Mouse (Mus musculus): Measurements from ENCODE around the gene Krtap5-2.
"Not testable (repeated sequence)": the region's sequence is repeated elsewhere in the genome, so short reads cannot be mapped to it uniquely, and the experiment has no call there.

The Krtap5-2 gene

DNA sequence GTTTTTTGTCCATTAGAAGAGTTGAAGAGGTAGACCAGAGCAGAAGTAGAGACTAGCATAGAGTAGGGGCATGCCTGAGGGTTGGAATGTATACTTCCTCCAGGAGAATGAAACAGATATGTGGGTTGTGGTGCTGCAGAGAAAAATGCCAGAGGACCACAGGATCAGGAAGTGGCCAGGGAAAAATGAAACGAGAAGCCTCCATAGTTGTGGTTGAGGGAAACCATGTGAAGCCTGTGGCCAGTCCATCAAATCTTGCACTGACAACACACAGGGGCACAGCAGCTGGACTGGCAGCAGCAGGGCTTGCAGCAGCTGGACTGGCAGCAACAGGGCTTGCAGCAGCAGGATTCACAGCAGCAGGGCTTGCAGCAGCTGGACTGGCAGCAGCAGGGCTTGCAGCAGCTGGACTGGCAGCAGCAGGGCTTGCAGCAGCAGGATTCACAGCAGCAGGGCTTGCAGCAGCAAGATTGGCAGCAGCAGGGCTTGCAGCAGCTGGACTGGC, 32.2 kb downstream of the Krtap5-2 start:
- not testable (repeated sequence) for ATAC-seq (ENCODE audit: insufficient number of reproducible peaks, low FRiP score, low TSS enrichment)

DNA sequence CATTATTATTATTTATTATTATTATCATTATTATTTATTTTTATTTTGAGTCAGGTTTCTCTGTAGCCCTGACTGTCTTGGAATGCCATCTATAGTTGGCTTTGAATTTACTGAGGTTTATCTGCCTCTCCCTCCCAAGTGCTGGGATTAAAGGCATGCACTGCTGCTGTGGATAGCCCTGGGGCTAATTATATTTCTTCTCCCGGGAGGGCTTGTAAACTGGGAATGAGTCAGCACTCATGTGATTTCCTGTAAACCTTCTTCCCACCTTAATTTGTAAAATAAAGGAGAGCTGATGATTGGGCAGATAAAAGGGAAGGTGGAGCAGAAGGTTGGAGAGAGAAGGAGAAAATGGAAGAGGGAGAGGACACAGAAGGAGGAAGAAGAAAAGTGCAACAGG, 35.1 kb downstream of the Krtap5-2 start:
- no peak for ATAC-seq (ENCODE audit: insufficient number of reproducible peaks, low FRiP score, low TSS enrichment)

DNA sequence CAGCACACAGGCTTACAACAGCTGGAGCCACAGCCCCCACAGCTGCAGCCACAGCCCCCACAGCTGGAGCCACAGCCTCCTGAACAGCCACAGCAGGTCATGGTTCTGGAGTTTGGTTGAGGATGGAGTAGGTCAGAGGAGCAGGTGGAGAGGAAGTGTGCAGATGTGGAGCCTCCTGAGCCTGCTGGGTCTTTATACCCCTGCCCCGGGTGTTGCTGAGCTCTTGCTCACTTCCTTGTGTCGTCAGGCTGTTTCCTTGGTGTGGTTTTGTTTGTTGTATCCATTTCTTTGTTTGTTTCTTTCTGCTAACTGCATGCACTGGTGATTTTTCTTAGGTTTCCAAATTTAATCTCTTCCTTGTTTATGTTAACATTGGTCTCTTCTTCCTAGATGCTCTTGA, 39.9 kb downstream of the Krtap5-2 start, which contains the start of gene Gm39115:
Gene Gm39115, minus strand, starts transcription at position 101 of the 400 bp plus-strand sequence.
- not testable (repeated sequence) for ATAC-seq (ENCODE audit: insufficient number of reproducible peaks, low FRiP score, low TSS enrichment)

DNA sequence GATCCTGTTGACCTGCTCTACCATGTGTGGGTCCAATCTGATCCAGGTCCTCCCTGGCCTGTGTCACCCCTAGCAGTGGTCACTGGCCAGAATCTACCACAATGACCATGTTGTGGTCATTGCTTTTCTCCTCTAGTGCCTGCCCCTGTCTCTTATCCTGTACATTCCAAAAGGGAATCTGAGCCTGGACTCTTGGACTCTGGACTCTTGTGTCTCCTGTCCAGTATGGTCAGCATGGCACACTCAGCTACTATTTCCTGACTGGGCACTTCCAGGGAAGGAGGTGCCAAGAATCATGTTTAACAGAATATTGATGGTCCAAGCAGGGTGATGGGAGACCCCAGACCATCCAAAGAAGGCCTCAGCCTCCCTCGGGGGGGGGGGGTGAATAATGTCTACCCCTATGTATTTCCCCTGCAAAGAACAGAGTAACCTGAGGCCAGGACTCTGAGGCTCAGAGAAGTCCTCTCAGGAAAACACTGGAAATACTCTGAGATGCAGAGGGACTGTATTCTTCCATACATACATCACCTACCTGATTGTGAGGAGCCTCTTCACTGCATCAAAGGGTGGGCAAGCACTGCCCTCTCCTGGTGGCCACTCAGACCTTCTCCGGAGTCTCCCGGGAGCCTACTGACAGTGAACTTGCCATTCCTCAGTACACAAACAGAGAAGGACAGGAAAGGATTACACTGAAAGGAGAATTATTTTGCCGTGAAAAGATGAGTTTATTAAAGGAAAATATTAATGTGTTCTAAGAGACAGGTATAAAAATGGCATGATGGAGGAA, 41.4 kb downstream of the Krtap5-2 start:
- ATAC-seq (ENCODE audit: insufficient number of reproducible peaks, low FRiP score, low TSS enrichment) = no peak

DNA sequence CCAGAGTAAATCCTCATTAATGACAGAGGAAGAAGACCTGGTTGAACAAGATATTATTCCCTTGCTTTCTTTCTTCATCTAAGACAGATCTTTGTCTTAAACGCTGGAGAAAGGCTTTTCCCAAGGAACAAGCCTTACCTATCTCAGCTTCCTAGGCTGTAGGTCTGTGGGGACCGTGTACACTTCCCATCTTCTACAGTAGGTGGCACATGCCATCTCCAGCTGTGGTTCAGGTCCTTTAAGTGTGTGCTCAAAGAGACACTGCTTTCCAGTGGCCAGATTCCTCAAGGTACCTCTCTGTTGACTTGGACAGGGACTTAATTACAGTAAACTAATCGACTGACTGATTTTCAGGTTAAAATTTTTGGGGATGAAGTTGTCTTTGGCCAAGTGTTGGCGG, 47.0 kb downstream of the Krtap5-2 start:
- no peak for ATAC-seq (ENCODE audit: insufficient number of reproducible peaks, low FRiP score, low TSS enrichment)

Measured in cerebellum, adult (tissue).